Mouse (Mus musculus) forelimb bud, embryonic 11.5 days (tissue): Measurements from ENCODE around the gene Pik3r1.

ENCODE experiments used
- DNase-seq: peaks from one replicate; pipeline ENCODE4 v3.0.0-alpha.2; 2012; ENCODE audit warnings: low read depth, low spot score

The Pik3r1 gene

GRCm38 (mm10) chr13:101767809-101768629, at the start of gene Pik3r1:
TSS of gene Pik3r1 (minus strand) at chr13:101768217.
- DNase-seq = peak; percentile 88

DNA sequence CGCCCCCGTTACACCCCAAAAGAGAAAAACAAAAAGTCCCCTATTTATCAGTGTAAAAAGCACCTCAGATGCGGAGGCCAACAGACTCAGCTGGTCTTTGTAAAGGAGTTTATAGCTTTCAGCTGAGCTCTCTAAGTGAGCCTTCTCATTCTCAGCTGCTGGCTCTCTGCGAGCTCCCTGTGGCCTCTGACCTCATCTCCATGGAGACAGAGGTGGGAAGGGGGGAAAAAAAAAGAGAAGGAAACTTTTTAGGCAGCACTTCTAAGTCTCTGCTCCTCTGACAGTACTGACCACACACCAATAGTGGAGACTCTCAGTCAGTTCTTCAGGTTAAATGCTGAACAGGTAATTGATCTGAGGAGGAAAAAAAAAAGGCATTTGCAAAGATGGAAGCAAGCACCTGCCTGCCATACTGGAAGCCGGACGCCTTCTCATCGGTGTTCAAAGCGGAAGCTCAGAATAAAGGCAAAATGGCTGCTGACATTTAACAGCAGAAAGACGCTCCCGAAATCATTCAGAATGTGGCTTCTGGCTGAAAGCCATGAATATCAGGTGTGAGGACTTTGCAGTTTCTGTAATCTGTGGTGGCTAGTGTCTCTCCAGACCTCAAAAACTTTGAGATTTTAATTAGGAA, 45.4 kb upstream of the Pik3r1 start:
- DNase-seq = peak; percentile 79

DNA sequence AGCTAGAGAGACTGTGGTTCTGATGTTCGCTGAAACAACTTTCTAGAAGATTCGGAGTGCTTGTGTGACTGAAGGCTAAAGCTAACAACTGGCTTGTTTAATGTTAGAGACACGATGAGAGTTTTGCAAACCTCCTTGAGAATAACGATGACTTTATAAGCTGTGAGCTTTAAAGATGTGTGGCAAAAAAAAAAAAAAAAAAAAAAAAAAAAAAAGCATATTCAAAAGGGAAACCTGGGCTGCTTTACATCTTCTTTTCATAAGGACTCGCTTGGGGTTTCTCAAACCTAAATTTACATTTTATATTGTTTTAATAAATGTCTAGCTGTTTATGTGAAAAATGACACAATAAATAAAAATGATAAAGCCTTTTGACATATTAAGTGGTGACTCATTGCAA, 44.3 kb upstream of the Pik3r1 start:
- DNase-seq = no peak

DNA sequence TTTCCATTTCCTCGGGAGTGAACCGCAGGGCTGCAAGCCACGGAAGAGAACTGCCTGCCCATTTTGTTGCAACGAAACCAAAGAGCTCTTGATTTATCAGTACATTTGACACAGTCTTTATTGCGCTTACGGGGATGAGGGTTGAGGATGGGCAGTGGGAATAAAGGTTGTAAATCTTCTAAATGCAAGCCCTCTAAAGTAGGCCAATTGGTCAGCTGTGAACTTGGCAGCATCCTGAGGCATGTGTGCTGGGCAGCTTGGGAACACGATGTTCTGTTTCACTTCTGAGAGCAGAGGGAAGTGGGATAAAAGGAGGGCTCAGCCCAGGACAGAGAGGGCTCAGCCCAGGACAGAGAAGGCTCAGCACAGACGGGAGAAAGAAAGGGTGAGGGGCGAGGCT, 43.9 kb upstream of the Pik3r1 start:
- no peak for DNase-seq

- no peak for DNase-seq
Observed at GRCm38 (mm10) chr13:101810667-101811066, 42.6 kb upstream of the Pik3r1 start.

DNA sequence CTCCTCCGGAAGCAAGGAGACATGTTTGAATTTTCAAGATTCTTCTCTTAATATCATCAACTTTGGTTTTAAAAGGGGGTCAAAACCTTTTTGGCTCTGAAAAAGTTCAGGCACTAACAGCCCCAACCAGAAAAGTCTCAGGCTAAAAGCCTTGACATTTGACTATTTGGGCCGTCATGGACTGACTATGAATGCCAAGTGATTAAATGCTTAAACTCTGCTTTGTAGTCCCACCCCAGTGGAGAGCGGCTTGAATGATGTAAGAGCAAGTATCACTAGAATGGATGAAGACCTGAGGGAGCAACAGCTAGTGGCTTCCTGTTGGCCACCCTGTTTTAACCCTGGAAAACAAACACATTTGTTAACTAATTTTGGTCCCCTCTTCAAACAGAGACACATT, 41.8 kb upstream of the Pik3r1 start:
- DNase-seq = no peak

GRCm38 (mm10) chr13:101805559-101806091, 37.6 kb upstream of the Pik3r1 start:
- no peak for DNase-seq

- DNase-seq = peak; percentile 70
Observed at GRCm38 (mm10) chr13:101801372-101802186, 33.6 kb upstream of the Pik3r1 start.

GRCm38 (mm10) chr13:101800833-101801371, 32.9 kb upstream of the Pik3r1 start:
- no peak for DNase-seq

- DNase-seq = no peak
Observed at GRCm38 (mm10) chr13:101800021-101800596, 32.1 kb upstream of the Pik3r1 start.

DNA sequence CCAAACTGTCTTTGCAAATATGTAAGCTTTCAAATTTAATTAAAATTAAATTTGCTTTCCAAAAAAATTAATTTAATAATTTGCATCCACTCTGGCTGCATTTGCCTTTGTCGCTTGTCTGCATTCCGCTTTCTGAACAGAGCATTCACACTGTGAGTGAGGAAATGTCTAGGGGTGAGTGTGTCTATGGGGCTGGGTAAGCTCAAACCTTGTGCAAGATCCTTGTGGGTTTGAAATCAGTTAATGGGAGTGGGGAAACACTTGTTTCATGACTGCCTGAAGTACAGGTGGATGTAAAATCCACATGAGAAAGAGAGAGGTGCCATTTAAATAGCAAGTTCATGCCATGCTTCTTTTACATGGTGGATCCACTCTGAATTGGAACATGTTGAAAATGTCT, 31.3 kb upstream of the Pik3r1 start:
- DNase-seq = no peak

DNA sequence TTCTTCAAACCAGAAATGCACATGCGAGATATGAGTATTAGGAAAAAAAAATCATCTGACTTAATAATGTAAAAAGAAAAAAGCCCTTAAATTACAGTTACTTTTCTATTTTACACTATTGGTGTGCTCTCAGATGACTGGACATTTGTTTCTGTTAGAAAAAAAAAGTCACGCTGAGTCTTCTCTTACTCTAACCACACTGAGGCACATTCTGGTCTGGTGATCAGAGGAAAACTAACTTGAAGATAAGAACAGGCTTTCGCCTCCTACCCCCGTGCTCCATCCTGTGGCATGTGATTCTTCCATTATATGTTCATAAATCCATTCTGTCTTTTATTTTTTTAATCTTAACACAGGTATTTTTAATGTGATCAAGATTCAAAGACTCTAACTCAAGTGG, 30.5 kb upstream of the Pik3r1 start:
- no peak for DNase-seq

- DNase-seq = no peak
Observed at GRCm38 (mm10) chr13:101796983-101797382, 29.0 kb upstream of the Pik3r1 start.

- DNase-seq = no peak
Observed at GRCm38 (mm10) chr13:101785705-101786104, 17.7 kb upstream of the Pik3r1 start.

DNA sequence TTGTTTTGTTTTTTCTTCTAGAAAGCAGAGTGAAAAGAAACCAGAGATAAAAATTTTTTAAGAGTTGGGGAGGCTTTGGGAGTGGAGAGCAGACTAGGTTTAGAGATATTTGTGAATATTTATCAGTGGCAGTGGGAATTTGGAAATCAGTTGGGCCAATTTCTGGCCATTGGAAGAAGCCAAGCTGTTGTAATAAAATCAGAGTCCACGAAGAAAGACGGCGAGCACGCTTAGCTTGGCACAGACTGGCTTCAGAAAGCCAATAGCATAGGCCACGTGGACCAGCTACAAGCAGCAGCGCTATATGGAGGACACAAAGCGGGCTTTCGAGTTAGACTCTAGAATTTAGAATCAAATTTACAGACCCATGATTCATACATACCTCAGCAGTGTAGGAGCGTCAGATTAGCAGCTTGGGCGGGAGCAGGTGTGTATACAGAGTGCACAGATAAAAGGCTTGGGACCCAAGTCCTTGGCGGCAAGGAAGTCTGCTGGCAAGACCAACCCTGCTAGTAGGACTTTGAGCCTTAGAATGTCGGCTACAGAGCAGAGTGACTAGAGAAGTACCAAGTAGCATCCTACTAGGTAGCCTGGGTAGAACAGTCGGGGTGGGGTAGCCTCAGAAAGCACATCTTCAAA, 16.8 kb upstream of the Pik3r1 start:
- DNase-seq = no peak

DNA sequence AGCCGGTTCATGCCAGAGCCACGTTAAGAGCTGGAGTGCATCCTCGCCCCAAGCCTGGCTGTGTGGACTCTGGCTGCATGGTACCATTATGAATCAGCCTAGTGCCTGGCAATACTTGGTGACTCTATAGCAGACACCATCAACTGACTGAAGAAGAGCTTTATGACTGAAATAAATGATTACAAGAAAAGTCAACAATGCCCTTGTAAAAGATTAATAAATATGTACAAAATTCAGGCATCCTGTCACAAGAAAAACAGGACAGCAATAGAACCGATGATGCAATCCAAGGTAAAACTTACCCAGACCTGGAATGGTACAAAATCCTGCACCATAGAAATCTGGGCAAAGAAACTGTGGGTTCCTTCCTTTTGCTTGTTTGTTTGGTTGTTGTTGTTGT, 11.0 kb upstream of the Pik3r1 start:
- no peak for DNase-seq

GRCm38 (mm10) chr13:101777851-101778250, 9.8 kb upstream of the Pik3r1 start:
- no peak for DNase-seq

DNA sequence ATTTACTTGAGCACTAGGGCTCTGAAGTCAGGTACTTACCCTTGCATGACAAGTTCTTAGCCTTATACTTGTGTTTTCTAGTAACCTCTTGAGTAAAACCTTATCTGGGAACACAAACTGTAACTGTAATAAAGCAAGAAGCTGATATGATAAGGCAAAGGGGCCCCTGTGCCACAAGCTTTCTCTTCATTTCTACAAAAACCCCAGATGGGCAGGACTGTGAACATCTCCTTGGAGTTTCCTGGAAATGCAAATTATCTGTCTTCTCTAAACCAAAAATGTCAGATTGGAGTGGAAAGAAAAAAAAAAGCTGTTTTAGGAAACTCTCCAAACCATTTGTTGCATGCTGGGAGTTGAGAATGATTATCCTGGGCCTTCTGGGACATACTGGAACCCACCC, 3.1 kb upstream of the Pik3r1 start:
- no peak for DNase-seq

DNA sequence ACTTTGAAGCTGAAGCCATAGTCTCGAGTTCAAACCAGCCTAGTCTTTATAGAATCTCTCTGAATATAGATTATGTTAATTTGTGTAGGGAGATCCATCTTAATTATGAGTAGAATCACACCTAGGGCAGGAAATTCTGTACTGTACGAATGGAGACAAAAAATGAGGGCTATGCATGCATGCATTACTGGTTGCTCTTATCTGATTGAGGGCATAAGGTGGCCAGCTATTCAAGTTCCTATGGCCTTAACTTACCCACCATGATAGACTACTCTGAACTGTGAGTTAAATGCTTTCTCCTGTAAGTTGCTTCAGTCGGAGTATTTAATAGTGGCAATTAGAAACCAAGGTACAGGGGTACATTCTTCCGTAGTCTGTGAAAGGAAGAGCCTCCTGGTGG, 1.9 kb upstream of the Pik3r1 start:
- DNase-seq = no peak

DNA sequence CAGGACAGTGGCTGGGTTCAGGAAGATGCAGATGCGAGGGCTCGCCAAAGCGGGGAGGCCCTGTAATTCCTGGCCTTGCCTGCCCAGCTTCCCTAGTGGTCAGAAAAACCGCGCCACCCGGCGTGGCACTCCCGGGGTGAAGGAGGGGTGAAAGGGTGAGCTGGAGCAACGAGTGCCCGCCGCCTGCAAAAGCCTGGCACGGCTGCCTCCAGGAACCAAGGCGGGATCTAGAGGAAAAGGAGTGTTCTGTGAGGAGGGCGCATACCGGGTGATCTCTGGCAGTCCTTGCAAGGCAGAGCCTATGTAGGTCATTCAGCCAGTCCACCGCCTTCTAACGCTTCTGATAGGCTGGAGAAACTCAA, 594 bp upstream of the Pik3r1 start:
- no peak for DNase-seq
